Comparison of ENCODE assay signal across 12 mouse cellular contexts in genomic region chr7:56121425-56121824, GRCm38 (mm10).
DNase-seq lines count a peak whose midpoint lies in the region.
"Had no signal": no experiment of that assay in that cellular context is flagged by ENCODE, and none has a peak within 500 bp of the region (broad histone marks: within the 10 kb centered on the region; RNA-seq: fewer than 3 reads in every experiment).

No protein-coding gene starts in this region.

- peak; percentile 28 for DNase-seq in kidney, adult 9 months
- no peak for DNase-seq in kidney, postnatal 4 days
- DNase-seq in layer of hippocampus, adult 9-11 months, result peak; percentile 37
- no peak for DNase-seq in layer of hippocampus, adult 8-10 months (ENCODE audit: low spot score in 2 of 2)
- peak; percentile 23 for DNase-seq in NIH3T3 (ENCODE audit: low read depth)
- DNase-seq in yolk sac, embryonic 10.5 days (ENCODE audit: low spot score), result peak; percentile 26
- DNase-seq: adrenal gland, adult 8-10 months; adrenal gland, postnatal 36 days; cerebellum, adult 2 months; cerebellum, postnatal 10 days; gastrocnemius, adult 2 months; gastrocnemius, postnatal 25 days had no signal

Comparison
In these comparisons a context has a peak if more than half of its experiments do, and no peak if none do; other contexts are left out.
1. DNase-seq: peak in kidney, adult 9 months (single experiment), layer of hippocampus, adult 9-11 months (single experiment), NIH3T3 (single experiment) and yolk sac, embryonic 10.5 days (single experiment); none in kidney, postnatal 4 days (0 of 2) and layer of hippocampus, adult 8-10 months (0 of 2).